ENCODE assay signal across 11 mouse cellular contexts in the genomic region with DNA sequence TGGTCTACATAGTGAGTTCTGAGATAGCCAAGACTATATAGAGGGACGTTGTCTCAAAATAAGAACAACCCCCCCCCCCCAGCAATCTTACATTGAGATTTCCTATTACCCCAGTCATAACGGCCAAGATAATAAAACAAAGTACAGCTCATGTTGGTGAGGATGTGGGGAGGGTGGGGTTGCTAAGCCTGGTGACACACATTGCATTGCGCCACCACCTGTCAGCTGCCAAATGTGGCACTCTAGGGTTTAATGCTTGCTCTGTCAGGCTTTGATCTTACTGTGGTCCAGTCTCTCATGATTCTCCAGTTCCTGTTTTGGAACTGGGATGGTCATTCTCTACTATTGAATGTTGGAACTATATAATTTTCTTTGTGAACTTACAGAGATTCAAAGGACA. TPM values are rescaled to one million over a fixed set of nuclear protein-coding genes. Genes with fewer than 3 reads are reported as not detected.
DNase-seq lines count a peak whose midpoint lies in the region; ATAC-seq and TF ChIP-seq lines count a peak whose summit lies in the region.
"Had no signal": no experiment of that assay in that cellular context is flagged by ENCODE, and none has a peak within 500 bp of the region (broad histone marks: within the 10 kb centered on the region; RNA-seq: fewer than 3 reads in every experiment).

No protein-coding gene starts in this region.

- no peak for TF ChIP-seq POLR2A in MEL (IDR thresholded peaks at IDR 0.05; ENCODE audit: control insufficient read depth in 1 of 2, insufficient read depth in 1 of 2, low read depth in 1 of 2, low read length in 2 of 2, poor library complexity in 1 of 2)

- H3K4me3 ChIP-seq in MEL (ENCODE audit: control insufficient read depth in 1 of 2, insufficient read depth in 1 of 2, low read depth in 2 of 2, low read length in 2 of 2), result no peak overlapping the region
- H3K4me3 ChIP-seq in intestine, embryonic 14.5 days (ENCODE audit: low read depth, low read length), result no peak overlapping the region
- no peak overlapping the region for H3K4me3 ChIP-seq in midbrain, postnatal 0 days (ENCODE audit: low read depth, low read length)
- H3K4me3 ChIP-seq: embryonic facial prominence, embryonic 15.5 days had no signal

- peak; percentile 48 for ATAC-seq in intestine, embryonic 14.5 days (replicated peaks; ENCODE audit: low FRiP score, low TSS enrichment, low read depth)
- ATAC-seq in megakaryocyte-erythroid progenitor cell, adult 5-6 weeks (replicated peaks; ENCODE audit: low FRiP score, low TSS enrichment, poor library complexity, severe bottlenecking), result 0 out of 2 replicates have a peak, but pooled peaks have one; percentile 33
- no peak for ATAC-seq in midbrain, postnatal 0 days (ENCODE audit: low FRiP score)

- H3K27ac ChIP-seq in MEL (ENCODE audit: control insufficient read depth, low read depth, low read length), result no peak overlapping the region
- H3K27ac ChIP-seq in intestine, embryonic 14.5 days (ENCODE audit: low read depth), result no peak overlapping the region
- no peak overlapping the region for H3K27ac ChIP-seq in midbrain, postnatal 0 days (ENCODE audit: low read depth, low read length)
- H3K27ac ChIP-seq: embryonic facial prominence, embryonic 15.5 days had no signal

- peaks cover 0 to 12% of the 10 kb centered on the region in 2 experiments; a peak in 2 of 4 replicates for H3K36me3 ChIP-seq in MEL (ENCODE audit: control insufficient read depth in 1 of 2, insufficient read depth in 2 of 2, low read length in 2 of 2)
- no peaks in the 10 kb centered on the region for H3K36me3 ChIP-seq in intestine, embryonic 14.5 days (ENCODE audit: control insufficient read depth, insufficient read depth, low read length)
- H3K36me3 ChIP-seq in midbrain, postnatal 0 days (ENCODE audit: insufficient read depth, low read length), result no peaks in the 10 kb centered on the region
- H3K36me3 ChIP-seq: embryonic facial prominence, embryonic 15.5 days had no signal

- H3K9me3 ChIP-seq in MEL (replicated peaks; ENCODE audit: insufficient read depth, low read length), result no peaks in the 10 kb centered on the region
- H3K9me3 ChIP-seq in intestine, embryonic 14.5 days (ENCODE audit: control insufficient read depth, low read length), result no peaks in the 10 kb centered on the region
- no peaks in the 10 kb centered on the region for H3K9me3 ChIP-seq in midbrain, postnatal 0 days (ENCODE audit: low read length)
- H3K9me3 ChIP-seq: embryonic facial prominence, embryonic 15.5 days had no signal

- H3K4me2 ChIP-seq in intestine, embryonic 14.5 days (ENCODE audit: low read length), result no peak overlapping the region
- no peak overlapping the region for H3K4me2 ChIP-seq in midbrain, postnatal 0 days (ENCODE audit: low read depth, low read length, poor library complexity, severe bottlenecking)
- H3K4me2 ChIP-seq: embryonic facial prominence, embryonic 15.5 days had no signal

- DNase-seq in 416B (ENCODE audit: low read depth), result peak; percentile 91
- peak; percentile 9 for DNase-seq in MEL (ENCODE audit: low read depth, low spot score)
- no peak for DNase-seq in intestine, embryonic 14.5 days (ENCODE audit: low spot score)
- DNase-seq in Muller cell, postnatal 12 days (ENCODE audit: inconsistent ontology term), result no peak
- DNase-seq in midbrain, postnatal 0 days (ENCODE audit: low spot score), result no peak
- DNase-seq in urinary bladder, postnatal 25 days (ENCODE audit: low spot score), result no peak
- DNase-seq: cerebellum, adult 9-11 months; kidney, postnatal 10 days; right cerebral cortex, adult 18-20 months had no signal

- no peaks in the 10 kb centered on the region for H3K79me2 ChIP-seq in MEL (ENCODE audit: control insufficient read depth, insufficient read depth, low read length, poor library complexity)

- no peak for TF ChIP-seq EP300 in MEL (IDR thresholded peaks at IDR 0.05; ENCODE audit: low read depth in 1 of 2, low read length in 2 of 2)

- TF ChIP-seq CTCF in MEL (IDR thresholded peaks at IDR 0.05 in 2 of 3, conservative IDR thresholded peaks at IDR 0.05 in 1 of 3; ENCODE audit: control insufficient read depth in 1 of 3, insufficient read depth in 1 of 3, low read depth in 2 of 3, low read length in 3 of 3, poor library complexity in 1 of 3, severe bottlenecking in 1 of 3), result 0 out of 6 replicates have a peak, but pooled peaks of 1 of the 3 experiments have one; percentile 8
- no peak for TF ChIP-seq CTCF in midbrain, postnatal 0 days (IDR thresholded peaks at IDR 0.05)

- TF ChIP-seq RAD21 in MEL (IDR thresholded peaks at IDR 0.05; ENCODE audit: low read depth, low read length), result no peak

- WGBS in intestine, embryonic 14.5 days, result 80% methylated on average over 3 of the region's 3 CpGs
- WGBS in midbrain, postnatal 0 days, result 85% methylated on average over 3 of the region's 3 CpGs

- peaks cover 0 to 16% of the 10 kb centered on the region in 2 experiments; a peak in 3 of 4 replicates for H3K4me1 ChIP-seq in MEL (ENCODE audit: control insufficient read depth in 1 of 2, insufficient read depth in 2 of 2, low read length in 2 of 2)
- no peaks in the 10 kb centered on the region for H3K4me1 ChIP-seq in intestine, embryonic 14.5 days (replicated peaks; ENCODE audit: control insufficient read depth, insufficient read depth, low read length)
- no peaks in the 10 kb centered on the region for H3K4me1 ChIP-seq in midbrain, postnatal 0 days (ENCODE audit: insufficient read depth, low read length)
- H3K4me1 ChIP-seq: embryonic facial prominence, embryonic 15.5 days had no signal

- no peaks in the 10 kb centered on the region for H3K27me3 ChIP-seq in MEL (ENCODE audit: control insufficient read depth in 1 of 2, insufficient read depth in 2 of 2, low read length in 2 of 2)
- H3K27me3 ChIP-seq in intestine, embryonic 14.5 days (replicated peaks; ENCODE audit: control insufficient read depth, insufficient read depth, low read length), result no peaks in the 10 kb centered on the region
- H3K27me3 ChIP-seq in midbrain, postnatal 0 days (ENCODE audit: insufficient read depth, low read length), result no peaks in the 10 kb centered on the region
- H3K27me3 ChIP-seq: embryonic facial prominence, embryonic 15.5 days had no signal

- H3K9ac ChIP-seq in MEL (ENCODE audit: control insufficient read depth, low read depth, low read length, poor library complexity, severe bottlenecking), result no peak overlapping the region
- no peak overlapping the region for H3K9ac ChIP-seq in intestine, embryonic 14.5 days (ENCODE audit: low read length)
- no peak overlapping the region for H3K9ac ChIP-seq in midbrain, postnatal 0 days (replicated peaks; ENCODE audit: low read length, poor library complexity, severe bottlenecking)
- H3K9ac ChIP-seq: embryonic facial prominence, embryonic 15.5 days had no signal

TF ChIP-seq in MEL, 35 proteins besides CTCF, POLR2A, EP300 and RAD21:
- TF ChIP-seq SMC3 (IDR thresholded peaks at IDR 0.05; ENCODE audit: low read depth, low read length) (0 out of 2 replicates have a peak, but pooled peaks have one; percentile 15), POLR2AphosphoS5 (IDR thresholded peaks at IDR 0.05; ENCODE audit: borderline replicate concordance, low read depth, low read length) (no peak)

RNA-seq across cellular contexts. Expression of gene Tmem230, which starts 43.8 kb away (rescaled TPM):
- total RNA-seq in MEL (2012; rRNA removed), result 8.3 and 9.1 TPM in 2 replicates
- polyA plus RNA-seq in MEL (2012; ENCODE audit: insufficient read depth in 1 of 2, insufficient read length in 2 of 2, low read depth in 1 of 2, low replicate concordance in 2 of 2, missing spikeins in 1 of 2), result 10 to 100 TPM in 1 of 2 experiments, not detected in 1; 21.5 TPM
- polyA plus RNA-seq in intestine, embryonic 14.5 days (2014; fragmentation: Nextera tagmentation; extraction: Ambion mirVana), result 36.0 and 36.4 TPM in 2 replicates
- total RNA-seq in megakaryocyte-erythroid progenitor cell, adult 5-6 weeks (2014; fragmentation: Nextera tagmentation), result 29.5 and 41.7 TPM in 2 replicates
- total RNA-seq in megakaryocyte-erythroid progenitor cell, adult 5-6 weeks (2017), result 24.2 and 28.3 TPM in 2 replicates
- 42.0 and 59.5 TPM in 2 replicates for total RNA-seq in midbrain, postnatal 0 days (2014; rRNA removed)
- 38.3 and 40.1 TPM in 2 replicates for polyA plus RNA-seq in midbrain, postnatal 0 days (2015; fragmentation: Nextera tagmentation; extraction: Ambion mirVana)

RNA-seq across cellular contexts. Expression of gene Pcna, which starts 49.3 kb away (rescaled TPM):
- 398 and 427 TPM in 2 replicates for total RNA-seq in MEL (2012; rRNA removed)
- 100 to 1,000 TPM; 308 to 541 TPM for polyA plus RNA-seq in MEL (2012; ENCODE audit: insufficient read depth in 1 of 2, insufficient read length in 2 of 2, low read depth in 1 of 2, low replicate concordance in 2 of 2, missing spikeins in 1 of 2)
- 296 and 298 TPM in 2 replicates for polyA plus RNA-seq in intestine, embryonic 14.5 days (2014; fragmentation: Nextera tagmentation; extraction: Ambion mirVana)
- total RNA-seq in megakaryocyte-erythroid progenitor cell, adult 5-6 weeks (2014; fragmentation: Nextera tagmentation), result 722 and 749 TPM in 2 replicates
- total RNA-seq in megakaryocyte-erythroid progenitor cell, adult 5-6 weeks (2017), result 719 and 736 TPM in 2 replicates
- 111 and 118 TPM in 2 replicates for total RNA-seq in midbrain, postnatal 0 days (2014; rRNA removed)
- 90.8 and 91.0 TPM in 2 replicates for polyA plus RNA-seq in midbrain, postnatal 0 days (2015; fragmentation: Nextera tagmentation; extraction: Ambion mirVana)

RNA-seq across cellular contexts. Expression of gene Slc23a2, which starts 58.9 kb away (rescaled TPM):
- total RNA-seq in MEL (2012; rRNA removed), result 6.5 and 7.9 TPM in 2 replicates
- 10 to 100 TPM in 1 of 2 experiments, not detected in 1; 10.3 TPM for polyA plus RNA-seq in MEL (2012; ENCODE audit: insufficient read depth in 1 of 2, insufficient read length in 2 of 2, low read depth in 1 of 2, low replicate concordance in 2 of 2, missing spikeins in 1 of 2)
- 13.9 and 17.4 TPM in 2 replicates for polyA plus RNA-seq in intestine, embryonic 14.5 days (2014; fragmentation: Nextera tagmentation; extraction: Ambion mirVana)
- 7.1 and 9.3 TPM in 2 replicates for total RNA-seq in megakaryocyte-erythroid progenitor cell, adult 5-6 weeks (2014; fragmentation: Nextera tagmentation)
- 5.5 and 7.3 TPM in 2 replicates for total RNA-seq in megakaryocyte-erythroid progenitor cell, adult 5-6 weeks (2017)
- 64.5 and 71.3 TPM in 2 replicates for total RNA-seq in midbrain, postnatal 0 days (2014; rRNA removed)
- polyA plus RNA-seq in midbrain, postnatal 0 days (2015; fragmentation: Nextera tagmentation; extraction: Ambion mirVana), result 30.5 and 31.9 TPM in 2 replicates

RNA-seq across cellular contexts. Expression of gene Cds2, which starts 59.2 kb away (rescaled TPM):
- 8.8 and 10.3 TPM in 2 replicates for total RNA-seq in MEL (2012; rRNA removed)
- polyA plus RNA-seq in MEL (2012; ENCODE audit: insufficient read depth in 1 of 2, insufficient read length in 2 of 2, low read depth in 1 of 2, low replicate concordance in 2 of 2, missing spikeins in 1 of 2), result 10 to 100 TPM in 1 of 2 experiments, not detected in 1; 28.5 TPM
- polyA plus RNA-seq in intestine, embryonic 14.5 days (2014; fragmentation: Nextera tagmentation; extraction: Ambion mirVana), result 21.3 and 22.5 TPM in 2 replicates
- 15.0 and 15.6 TPM in 2 replicates for total RNA-seq in megakaryocyte-erythroid progenitor cell, adult 5-6 weeks (2014; fragmentation: Nextera tagmentation)
- total RNA-seq in megakaryocyte-erythroid progenitor cell, adult 5-6 weeks (2017), result 10.9 and 26.8 TPM in 2 replicates
- total RNA-seq in midbrain, postnatal 0 days (2014; rRNA removed), result 135 and 142 TPM in 2 replicates
- polyA plus RNA-seq in midbrain, postnatal 0 days (2015; fragmentation: Nextera tagmentation; extraction: Ambion mirVana), result 32.6 and 33.3 TPM in 2 replicates

Comparison
In these comparisons a context has a peak if more than half of its experiments do, and no peak if none do; other contexts are left out.
1. DNase-seq: peak in 416B (single experiment) and MEL (single experiment); none in intestine, embryonic 14.5 days (single experiment), Muller cell, postnatal 12 days (single experiment), midbrain, postnatal 0 days (single experiment) and urinary bladder, postnatal 25 days (single experiment).